Mouse (Mus musculus): ENCODE measurements at regions not wholly inside any gene's neighbourhood (a gene's known extent, or its start where the extent isn't known, plus 50 kb on each side); places are given as distances from the start of the nearest gene placed in this dataset.

DNA sequence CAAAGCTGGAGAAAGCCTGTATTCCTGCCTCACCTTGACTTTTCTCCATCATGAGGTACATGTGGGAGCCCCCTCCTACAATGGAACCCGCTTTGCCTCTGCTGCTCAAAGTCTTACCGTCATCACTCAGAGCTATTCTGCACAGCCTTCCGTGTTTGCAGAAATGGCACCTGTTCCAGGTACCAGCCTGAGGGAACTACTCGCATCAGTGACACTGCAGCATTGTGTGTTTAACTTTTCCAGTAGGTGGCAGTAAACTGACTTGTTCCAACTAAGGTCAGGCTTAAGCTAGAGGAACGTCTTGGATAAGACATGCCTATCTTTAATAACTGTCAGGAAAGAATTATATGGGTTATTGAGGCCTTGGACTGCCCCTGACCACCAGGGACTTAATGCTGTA lies 71.4 kb downstream of the Fam173b start:
- DNase-seq (ENCODE audit: extremely low spot score in 1 of 2, low spot score in 1 of 2), result no peak

DNA sequence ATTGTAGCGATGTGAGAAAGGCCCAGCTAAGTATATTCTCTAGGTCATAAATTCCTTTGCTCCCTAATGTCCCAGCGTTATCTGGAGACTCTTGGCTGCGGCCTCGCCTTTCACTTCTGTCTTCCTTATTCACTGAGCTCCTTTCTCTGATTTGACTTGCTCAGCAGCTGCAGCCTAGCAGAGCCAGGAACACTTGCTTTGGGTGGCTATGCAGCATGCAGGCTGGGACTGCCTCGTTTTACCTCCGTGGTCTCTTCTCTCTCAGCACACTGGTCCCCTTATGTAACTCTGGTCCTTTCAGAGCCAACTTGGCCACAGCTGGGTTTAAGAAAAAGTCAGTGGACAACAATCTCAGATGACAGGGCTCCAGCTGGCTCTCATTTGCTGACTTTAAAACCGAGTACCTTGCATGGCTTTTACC lies 75.1 kb downstream of the Fam173b start:
- DNase-seq (ENCODE audit: extremely low spot score in 1 of 2, low spot score in 1 of 2), result no peak

GRCm38 (mm10) chr15:31693109-31693508 lies 91.5 kb downstream of the Fam173b start:
- DNase-seq (ENCODE audit: extremely low spot score in 1 of 2, low spot score in 1 of 2), result no peak

GRCm38 (mm10) chr15:31694877-31695671 lies 93.4 kb downstream of the Fam173b start:
- DNase-seq (ENCODE audit: extremely low spot score in 1 of 2, low spot score in 1 of 2), result no peak

DNA sequence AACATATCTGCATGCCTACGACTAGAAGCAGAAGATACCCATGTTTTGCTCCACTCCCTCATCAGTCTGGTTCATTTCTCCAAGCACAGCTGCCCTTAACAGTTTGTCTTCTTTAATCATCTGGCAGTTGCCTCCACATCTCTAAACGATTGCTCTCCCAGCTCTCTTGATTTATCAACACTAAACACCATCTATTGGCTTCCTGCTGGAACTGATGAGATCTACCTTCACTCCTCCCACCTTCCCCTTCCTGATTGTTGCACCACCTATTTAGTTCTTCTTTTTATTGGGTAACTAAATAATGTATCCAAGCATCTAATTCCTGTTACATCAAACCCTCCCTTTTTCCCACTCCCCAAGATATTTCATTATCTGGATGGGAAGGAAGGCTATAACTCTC lies 101.7 kb downstream of the Fam173b start:
- no peak for DNase-seq (ENCODE audit: extremely low spot score in 1 of 2, low spot score in 1 of 2)

GRCm38 (mm10) chr15:31707416-31707815 lies 105.8 kb downstream of the Fam173b start:
- DNase-seq (ENCODE audit: extremely low spot score in 1 of 2, low spot score in 1 of 2), result no peak

DNA sequence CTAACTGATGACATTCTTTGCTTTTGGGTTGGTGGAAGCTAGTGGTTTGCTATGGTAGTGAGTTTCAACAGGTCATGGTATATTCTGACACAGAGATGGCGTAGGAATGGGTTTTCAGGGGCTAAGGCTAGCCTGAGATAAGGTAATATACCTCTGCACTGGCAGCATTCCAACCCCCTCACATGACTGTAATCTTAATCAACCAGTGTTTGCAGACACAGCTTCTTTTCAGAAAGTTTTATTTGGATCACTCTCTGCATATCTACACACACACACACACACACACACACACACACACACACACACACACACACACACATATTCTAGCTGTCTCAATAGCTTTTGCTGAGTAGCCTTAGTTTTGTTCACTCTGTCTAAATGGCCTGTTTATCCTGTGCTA lies 119.4 kb downstream of the Fam173b start:
- no peak for DNase-seq (ENCODE audit: extremely low spot score in 1 of 2, low spot score in 1 of 2)

GRCm38 (mm10) chr15:31722429-31722828 lies 120.8 kb downstream of the Fam173b start:
- DNase-seq (ENCODE audit: extremely low spot score in 1 of 2, low spot score in 1 of 2), result no peak

DNA sequence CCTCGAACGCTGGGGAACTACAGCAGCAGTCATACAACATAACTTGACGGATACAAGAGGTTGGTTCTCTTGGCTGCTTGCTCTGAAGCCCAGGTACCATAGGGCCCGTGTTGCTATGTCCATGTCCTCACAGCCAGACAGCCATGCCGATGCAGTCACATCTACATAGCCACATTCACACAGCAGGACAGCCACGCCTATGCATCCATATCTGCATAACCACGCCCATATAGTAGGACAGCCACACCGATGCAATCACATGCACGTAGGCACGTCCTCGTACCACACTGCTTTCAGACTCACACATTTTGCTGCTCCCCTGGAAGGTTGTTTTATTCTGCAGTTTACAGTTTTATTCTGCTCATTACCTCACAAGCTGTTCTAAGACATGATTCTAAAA lies 122.6 kb downstream of the Fam173b start:
- DNase-seq (ENCODE audit: extremely low spot score in 1 of 2, low spot score in 1 of 2), result no peak

- DNase-seq (ENCODE audit: extremely low spot score in 1 of 2, low spot score in 1 of 2), result no peak
Measured at GRCm38 (mm10) chr15:31729133-31729532, 127.5 kb downstream of the Fam173b start.

- no peak for DNase-seq (ENCODE audit: extremely low spot score in 1 of 2, low spot score in 1 of 2)
Measured at GRCm38 (mm10) chr15:31741686-31742085, 140.0 kb downstream of the Fam173b start.

- DNase-seq (ENCODE audit: extremely low spot score in 1 of 2, low spot score in 1 of 2), result no peak
Measured at GRCm38 (mm10) chr15:31744570-31744969, 142.9 kb downstream of the Fam173b start.

DNA sequence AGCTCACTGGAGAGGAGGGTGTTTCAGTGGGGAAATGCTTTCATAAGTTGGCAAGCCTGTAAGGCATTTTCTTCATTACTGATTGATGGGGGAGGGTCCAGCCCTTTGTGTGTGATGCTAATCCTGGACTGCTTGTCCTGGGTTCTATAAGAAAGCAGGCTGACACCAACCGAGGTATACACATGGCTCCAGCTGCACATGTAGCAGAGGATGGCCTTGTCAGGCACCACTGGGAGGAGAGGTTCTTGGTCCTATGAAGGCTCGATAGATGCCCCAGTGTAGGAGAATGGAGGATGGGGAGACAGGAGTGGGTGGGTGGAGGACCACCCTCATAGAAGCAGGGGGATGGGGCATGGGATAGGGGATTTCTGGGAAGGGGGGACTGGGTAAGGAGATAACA lies 151.0 kb downstream of the Fam173b start:
- no peak for DNase-seq (ENCODE audit: extremely low spot score in 1 of 2, low spot score in 1 of 2)

DNA sequence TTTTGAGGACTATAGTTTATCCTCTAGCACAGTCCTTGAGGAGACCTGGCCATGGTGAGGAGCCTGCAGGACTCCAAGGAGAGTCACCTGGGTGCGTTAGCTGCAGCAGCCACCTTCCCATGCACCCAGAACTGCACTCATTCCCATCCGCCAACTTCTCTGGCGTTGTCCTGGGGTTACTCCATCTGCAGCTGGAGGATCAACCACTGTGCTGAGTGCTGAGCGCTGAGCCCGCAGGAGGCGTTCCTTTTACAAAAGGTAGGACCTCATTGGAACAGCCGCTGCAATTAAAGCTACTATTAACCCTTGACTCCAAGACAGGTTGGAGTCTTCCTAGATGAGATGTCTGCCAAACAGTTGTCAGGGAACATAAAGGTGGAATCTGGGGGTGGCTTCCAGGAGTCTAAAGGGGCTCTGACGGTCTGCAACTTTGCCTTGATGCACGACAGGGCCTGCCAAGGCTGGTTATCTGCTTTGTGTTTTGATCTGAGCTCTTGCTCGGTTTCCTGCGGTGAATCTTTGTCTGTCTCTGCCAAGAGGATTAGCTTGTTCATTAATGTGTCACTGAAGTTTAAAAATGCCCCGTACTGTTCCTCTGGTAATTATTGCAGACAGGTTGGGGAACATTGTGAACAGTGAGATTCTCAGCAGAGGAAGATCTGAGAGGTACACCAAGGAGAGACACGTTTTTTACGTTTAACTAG lies 152.1 kb downstream of the Fam173b start:
- DNase-seq (ENCODE audit: extremely low spot score in 1 of 2, low spot score in 1 of 2), result no peak

- no peak for DNase-seq (ENCODE audit: extremely low spot score in 1 of 2, low spot score in 1 of 2)
Measured at GRCm38 (mm10) chr15:31768959-31769844, 167.6 kb downstream of the Fam173b start.

- DNase-seq (ENCODE audit: extremely low spot score in 1 of 2, low spot score in 1 of 2), result no peak
Measured at GRCm38 (mm10) chr15:31783081-31783480, 181.4 kb downstream of the Fam173b start.

GRCm38 (mm10) chr15:31785022-31785421 lies 183.4 kb downstream of the Fam173b start:
- DNase-seq (ENCODE audit: extremely low spot score in 1 of 2, low spot score in 1 of 2), result no peak

- peak in 1 of 2 experiments; percentile 21 for DNase-seq (ENCODE audit: extremely low spot score in 1 of 2, low spot score in 1 of 2)
Measured at GRCm38 (mm10) chr15:31798863-31799262, 197.2 kb downstream of the Fam173b start.

GRCm38 (mm10) chr15:31805522-31805921 lies 203.9 kb downstream of the Fam173b start:
- no peak for DNase-seq (ENCODE audit: extremely low spot score in 1 of 2, low spot score in 1 of 2)

DNA sequence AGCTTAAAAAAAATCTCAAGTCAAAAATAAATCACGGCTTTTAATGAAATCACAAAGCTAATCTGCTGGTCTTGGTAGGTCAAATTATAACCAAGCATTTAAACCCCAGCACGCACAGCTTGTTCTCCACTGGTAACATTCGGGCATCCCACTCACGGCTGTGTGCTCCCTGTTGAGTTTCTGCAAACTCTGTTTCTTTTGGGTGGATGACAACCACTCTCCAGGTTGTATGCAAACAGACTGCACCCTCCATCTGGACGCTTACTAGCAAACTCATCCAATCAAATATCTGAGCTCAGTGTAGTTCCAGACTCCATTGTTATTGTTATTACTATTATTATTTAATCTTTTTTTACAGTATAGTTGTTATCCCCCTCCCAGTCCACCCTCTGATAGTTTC lies 213.9 kb downstream of the Fam173b start:
- DNase-seq (ENCODE audit: extremely low spot score in 1 of 2, low spot score in 1 of 2), result peak in 1 of 2 experiments; percentile 28

DNA sequence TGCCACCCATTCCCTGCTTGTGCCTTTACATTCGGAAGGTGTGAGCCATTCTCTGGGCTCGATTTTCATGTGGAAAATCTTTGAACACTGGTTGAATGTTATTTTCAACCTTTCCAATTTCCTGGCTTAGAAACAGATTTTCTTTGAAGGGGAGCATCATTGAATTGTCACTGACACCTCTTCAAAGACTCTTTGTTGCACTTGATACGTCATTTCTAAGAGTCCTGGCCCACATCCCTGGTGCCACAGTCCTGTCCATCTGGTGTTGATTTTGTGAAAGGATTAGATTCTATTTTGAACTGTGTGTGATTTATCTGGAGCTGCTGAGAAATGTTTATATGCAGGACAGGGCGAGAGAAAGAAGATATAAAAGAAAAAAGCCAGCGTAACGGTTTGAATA lies 217.6 kb downstream of the Fam173b start:
- no peak for DNase-seq (ENCODE audit: extremely low spot score in 1 of 2, low spot score in 1 of 2)

All from layer of hippocampus, postnatal 25 days (tissue).